Mouse (Mus musculus): Measurements from ENCODE around the gene Nup210l.

Nup210l gene

GRCm38 (mm10) chr3:90255784-90256353 lies 151.9 kb downstream of the Nup210l start:
- no peak for DNase-seq (ENCODE audit: low spot score in 2 of 2)

DNA sequence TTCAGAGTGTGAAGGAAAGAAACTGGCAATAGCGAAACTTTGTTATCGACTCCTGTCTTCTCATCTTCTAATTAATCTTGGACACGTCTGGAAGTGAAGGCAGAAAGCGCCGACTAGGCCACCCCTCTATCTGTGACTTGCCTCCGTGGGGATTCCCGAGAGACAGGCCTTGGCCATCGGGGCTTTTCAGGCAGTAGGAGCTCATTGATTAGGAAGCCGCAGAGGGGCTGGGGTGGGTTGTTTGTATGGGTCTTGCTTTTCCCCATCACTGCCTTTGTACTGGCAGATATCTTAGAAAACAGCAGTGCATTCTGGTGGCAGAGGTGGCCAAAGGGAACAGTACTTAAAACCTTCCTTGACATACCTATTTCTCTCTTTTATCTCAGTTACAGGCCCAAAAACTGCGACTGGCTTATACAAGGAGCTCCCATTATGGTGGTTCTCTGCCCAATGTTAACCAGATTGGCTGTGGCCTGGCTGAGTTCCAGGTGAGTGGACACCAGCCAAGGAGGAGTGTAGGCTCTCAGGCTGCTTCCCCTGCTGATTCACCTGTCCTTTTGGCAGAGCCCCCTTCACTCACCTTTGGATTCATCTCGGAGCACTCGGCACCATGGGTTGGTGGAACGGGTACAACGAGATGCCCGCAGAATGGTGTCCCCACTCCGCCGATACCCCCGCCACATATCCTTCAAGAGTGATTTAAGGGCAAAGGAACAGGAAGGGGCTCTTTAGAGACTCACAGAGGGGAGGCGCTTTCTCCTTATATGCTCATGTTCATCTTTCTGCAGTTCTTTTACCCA lies 153.0 kb downstream of the Nup210l start:
- no peak for DNase-seq (ENCODE audit: low spot score in 2 of 2)

- no peak for DNase-seq (ENCODE audit: low spot score in 2 of 2)
Observed at GRCm38 (mm10) chr3:90258521-90258920, 154.6 kb downstream of the Nup210l start.

Data from urinary bladder, postnatal 4 days (tissue).